Mouse (Mus musculus): ENCODE data around the gene B4galt4.
"Not testable (repeated sequence)": the region's sequence is repeated elsewhere in the genome, so short reads cannot be mapped to it uniquely, and the experiment has no call there.

Gene B4galt4

GRCm38 (mm10) chr16:38742113-38742658 lies at the start of gene B4galt4:
Gene B4galt4 (plus strand): TSS chr16:38742264.
- in situ Hi-C loops (cut with MseI, MboI) = no loop called here

GRCm38 (mm10) chr16:38694906-38695540 lies 47.0 kb upstream of the B4galt4 start:
- in situ Hi-C loops (cut with MseI, MboI) = no loop called here

GRCm38 (mm10) chr16:38695557-38695956 lies 46.5 kb upstream of the B4galt4 start:
- in situ Hi-C loops (cut with MseI, MboI) = no loop called here

- in situ Hi-C loops (cut with MseI, MboI) = no loop called here
Measured at GRCm38 (mm10) chr16:38697611-38698010, 44.5 kb upstream of the B4galt4 start.

- in situ Hi-C loops (cut with MseI, MboI) = loop anchor here in 1 of 2 experiments (10.0 kb wide), 1 partner anchor 66 kb away; no protein-coding TSS in a partner anchor
Measured at GRCm38 (mm10) chr16:38700392-38701162, 41.5 kb upstream of the B4galt4 start.

- in situ Hi-C loops (cut with MseI, MboI) = loop anchor here in 1 of 2 experiments (10.0 kb wide), 1 partner anchor 67 kb away; no protein-coding TSS in a partner anchor
Measured at GRCm38 (mm10) chr16:38701492-38702185, 40.4 kb upstream of the B4galt4 start.

- in situ Hi-C loops (cut with MseI, MboI) = loop anchor here in 1 of 2 experiments (10.0 kb wide), 1 partner anchor 68 kb away; no protein-coding TSS in a partner anchor
Measured at GRCm38 (mm10) chr16:38702316-38702715, 39.7 kb upstream of the B4galt4 start.

GRCm38 (mm10) chr16:38703501-38703900 lies 38.6 kb upstream of the B4galt4 start:
- in situ Hi-C loops (cut with MseI, MboI) = loop anchor here in 1 of 2 experiments (10.0 kb wide), 1 partner anchor 69 kb away; no protein-coding TSS in a partner anchor

- in situ Hi-C loops (cut with MseI, MboI) = loop anchor here in 1 of 2 experiments (10.0 kb wide), 1 partner anchor 71 kb away; no protein-coding TSS in a partner anchor
Measured at GRCm38 (mm10) chr16:38705531-38706281, 36.4 kb upstream of the B4galt4 start.

GRCm38 (mm10) chr16:38706782-38707181 lies 35.3 kb upstream of the B4galt4 start:
- in situ Hi-C loops (cut with MseI, MboI) = loop anchor here in 1 of 2 experiments (10.0 kb wide), 1 partner anchor 72 kb away; no protein-coding TSS in a partner anchor

GRCm38 (mm10) chr16:38708962-38709520 lies 33.0 kb upstream of the B4galt4 start:
- in situ Hi-C loops (cut with MseI, MboI) = loop anchor here in 1 of 2 experiments (10.0 kb wide), 1 partner anchor 74 kb away; no protein-coding TSS in a partner anchor

- in situ Hi-C loops (cut with MseI, MboI) = no loop called here
Measured at GRCm38 (mm10) chr16:38711245-38711644, 30.8 kb upstream of the B4galt4 start.

- in situ Hi-C loops (cut with MseI, MboI) = no loop called here
Measured at GRCm38 (mm10) chr16:38712105-38712504, 30.0 kb upstream of the B4galt4 start.

- in situ Hi-C loops (cut with MseI, MboI) = no loop called here
Measured at GRCm38 (mm10) chr16:38712581-38713403, 29.3 kb upstream of the B4galt4 start, which contains the start of gene Arhgap31. Gene Arhgap31 (minus strand): TSS chr16:38713274.

GRCm38 (mm10) chr16:38713404-38714258 lies 28.4 kb upstream of the B4galt4 start:
- in situ Hi-C loops (cut with MseI, MboI) = no loop called here

- in situ Hi-C loops (cut with MseI, MboI) = not testable (repeated sequence)
Measured at GRCm38 (mm10) chr16:38714259-38714526, 27.9 kb upstream of the B4galt4 start.

- in situ Hi-C loops (cut with MseI, MboI) = no loop called here
Measured at GRCm38 (mm10) chr16:38721377-38721776, 20.7 kb upstream of the B4galt4 start.

GRCm38 (mm10) chr16:38724256-38724655 lies 17.8 kb upstream of the B4galt4 start:
- in situ Hi-C loops (cut with MseI, MboI) = no loop called here

GRCm38 (mm10) chr16:38724974-38725373 lies 17.1 kb upstream of the B4galt4 start:
- in situ Hi-C loops (cut with MseI, MboI) = no loop called here
